Mouse (Mus musculus): Measurements from ENCODE around the gene Cct8. TPM values are rescaled to one million over a fixed set of nuclear protein-coding genes. Genes with fewer than 3 reads are reported as not detected.

Gene Cct8
- polyA plus RNA-seq, 1 experiment: 23.5 TPM

GRCm38 (mm10) chr16:87438697-87439096, 57.0 kb downstream of the Cct8 start:
- H3K4me3 ChIP-seq (replicated peaks; ENCODE audit: extremely low read depth, low read depth, low read length): no peak overlapping the region
- WGBS: 88% methylated on average over 8 of the region's 8 CpGs
- TF ChIP-seq CTCF (IDR thresholded peaks at IDR 0.05; ENCODE audit: insufficient read depth, low read length) (no peak), POLR2A (IDR thresholded peaks at IDR 0.05; ENCODE audit: borderline replicate concordance, extremely low read depth, low read depth, low read length) (no peak)
- peaks cover 5% of the 10 kb centered on the region; the same call in 1 of the 2 replicates for H3K4me1 ChIP-seq (ENCODE audit: control insufficient read depth, insufficient read depth, low read length)
- no peak for DNase-seq

- WGBS: 92% methylated on average over 21 of the region's 21 CpGs
- peaks cover 5% of the 10 kb centered on the region; the same call in 1 of the 2 replicates for H3K4me1 ChIP-seq (ENCODE audit: control insufficient read depth, insufficient read depth, low read length)
- DNase-seq: no peak
- no peak overlapping the region for H3K4me3 ChIP-seq (replicated peaks; ENCODE audit: extremely low read depth, low read depth, low read length)
- no peak for TF ChIP-seq POLR2A (IDR thresholded peaks at IDR 0.05; ENCODE audit: borderline replicate concordance, extremely low read depth, low read depth, low read length)
- no peak for TF ChIP-seq CTCF (IDR thresholded peaks at IDR 0.05; ENCODE audit: insufficient read depth, low read length)
Observed at GRCm38 (mm10) chr16:87437096-87437495, 58.6 kb downstream of the Cct8 start.

GRCm38 (mm10) chr16:87435411-87436205, 60.1 kb downstream of the Cct8 start:
- WGBS: 84% methylated on average over 13 of the region's 13 CpGs
- Histone ChIP-seq H3K4me1 (ENCODE audit: control insufficient read depth, insufficient read depth, low read length) (peaks cover 2% of the 10 kb centered on the region; the same call in 1 of the 2 replicates), H3K4me3 (replicated peaks; ENCODE audit: extremely low read depth, low read depth, low read length) (no peak overlapping the region)
- DNase-seq: no peak
- no peak for TF ChIP-seq CTCF (IDR thresholded peaks at IDR 0.05; ENCODE audit: insufficient read depth, low read length)
- no peak for TF ChIP-seq POLR2A (IDR thresholded peaks at IDR 0.05; ENCODE audit: borderline replicate concordance, extremely low read depth, low read depth, low read length)

- 74% methylated on average over 6 of the region's 6 CpGs for WGBS
- Histone ChIP-seq H3K4me1 (ENCODE audit: control insufficient read depth, insufficient read depth, low read length) (peaks cover 2% of the 10 kb centered on the region; the same call in 1 of the 2 replicates), H3K4me3 (replicated peaks; ENCODE audit: extremely low read depth, low read depth, low read length) (no peak overlapping the region)
- TF ChIP-seq CTCF (IDR thresholded peaks at IDR 0.05; ENCODE audit: insufficient read depth, low read length) (no peak), POLR2A (IDR thresholded peaks at IDR 0.05; ENCODE audit: borderline replicate concordance, extremely low read depth, low read depth, low read length) (no peak)
- DNase-seq: no peak
Observed at GRCm38 (mm10) chr16:87434946-87435345, 60.7 kb downstream of the Cct8 start.

DNA sequence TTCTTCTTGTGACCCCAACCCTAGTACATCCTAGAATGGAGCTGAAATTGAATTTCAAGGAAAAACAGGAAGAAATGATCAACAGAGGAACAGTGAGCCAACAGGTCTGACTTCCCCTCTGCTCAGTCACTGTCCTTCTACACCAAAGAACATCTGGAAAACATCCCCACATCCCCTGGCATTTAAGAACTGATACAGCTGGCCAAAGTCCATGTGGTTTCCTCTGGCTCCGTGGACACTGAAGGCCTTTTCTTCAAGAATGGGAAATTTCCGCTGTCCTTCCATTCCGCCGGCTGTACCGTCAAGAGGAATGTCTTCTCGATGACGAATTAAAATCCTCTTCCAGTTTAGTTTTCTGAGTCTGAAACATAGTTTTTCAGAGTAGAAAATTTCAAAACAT, 61.4 kb downstream of the Cct8 start:
- Histone ChIP-seq H3K4me3 (replicated peaks; ENCODE audit: extremely low read depth, low read depth, low read length) (no peak overlapping the region), H3K4me1 (ENCODE audit: control insufficient read depth, insufficient read depth, low read length) (no peaks in the 10 kb centered on the region)
- TF ChIP-seq CTCF (IDR thresholded peaks at IDR 0.05; ENCODE audit: insufficient read depth, low read length): no peak
- DNase-seq: no peak
- WGBS: 85% methylated on average over 7 of the region's 7 CpGs

Other genes with a start within 250 kb of the Cct8 start
- gene N6amt1, start 141.7 kb downstream of the Cct8 start, polyA plus RNA-seq (2012; rRNA removed): 6.2 and 6.7 TPM in 2 replicates
- 3.8 and 6.3 TPM in 2 replicates for gene Ltn1, start 63.3 kb downstream of the Cct8 start, polyA plus RNA-seq (2012; rRNA removed)
- 1.9 and 3.4 TPM in 2 replicates for gene Rwdd2b, start 55.3 kb downstream of the Cct8 start, polyA plus RNA-seq (2012; rRNA removed)
- 13.9 and 19.0 TPM in 2 replicates for gene Usp16, start 41.2 kb downstream of the Cct8 start, polyA plus RNA-seq (2012; rRNA removed)
- 1.1 and 2.6 TPM in 2 replicates for gene Map3k7cl, start 57.5 kb upstream of the Cct8 start, polyA plus RNA-seq (2012; rRNA removed)
- 16.2 and 19.3 TPM in 2 replicates for gene Bach1, start 203.1 kb upstream of the Cct8 start, polyA plus RNA-seq (2012; rRNA removed)